Mouse (Mus musculus): Measurements from ENCODE around the gene Trp53i11.

The Trp53i11 gene

DNA sequence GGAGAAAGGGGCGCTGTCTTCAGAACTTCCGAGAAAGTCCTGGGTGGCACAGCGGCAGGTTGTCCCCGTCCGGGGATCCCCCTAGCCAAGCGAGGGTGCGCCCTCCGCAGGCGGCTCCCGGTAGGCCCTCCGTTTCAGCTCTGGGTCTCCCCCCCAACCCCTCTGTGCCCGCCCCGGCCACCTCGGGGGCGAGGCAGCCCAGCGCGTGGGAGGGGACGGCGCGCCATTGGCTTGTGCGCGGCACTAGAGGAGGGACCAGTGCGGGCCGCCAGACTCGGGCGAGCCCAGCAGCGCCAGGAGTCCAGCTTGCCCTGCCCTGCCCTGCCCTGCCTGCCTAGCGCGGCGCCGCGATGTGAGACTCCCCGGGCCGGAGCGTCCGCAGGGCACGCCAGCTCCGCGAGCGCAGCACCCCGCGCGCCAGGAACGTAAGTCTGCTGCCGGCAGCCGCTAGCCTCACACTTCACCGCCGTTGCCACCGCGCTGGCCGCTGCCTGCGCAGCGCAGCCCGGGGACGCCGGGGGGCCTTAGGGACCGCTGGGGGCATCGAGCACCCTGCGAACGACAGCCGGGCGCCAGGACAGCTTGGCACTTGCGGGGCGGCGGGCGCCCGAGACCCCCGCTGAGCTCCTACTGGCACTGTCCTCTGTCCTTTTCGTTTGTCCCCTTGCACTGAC lies at the start of gene Trp53i11:
Gene Trp53i11, plus strand, starts transcription at position 226 of the 674 bp plus-strand sequence.
- in situ Hi-C loops (cut with MboI, MseI), result no loop called here

DNA sequence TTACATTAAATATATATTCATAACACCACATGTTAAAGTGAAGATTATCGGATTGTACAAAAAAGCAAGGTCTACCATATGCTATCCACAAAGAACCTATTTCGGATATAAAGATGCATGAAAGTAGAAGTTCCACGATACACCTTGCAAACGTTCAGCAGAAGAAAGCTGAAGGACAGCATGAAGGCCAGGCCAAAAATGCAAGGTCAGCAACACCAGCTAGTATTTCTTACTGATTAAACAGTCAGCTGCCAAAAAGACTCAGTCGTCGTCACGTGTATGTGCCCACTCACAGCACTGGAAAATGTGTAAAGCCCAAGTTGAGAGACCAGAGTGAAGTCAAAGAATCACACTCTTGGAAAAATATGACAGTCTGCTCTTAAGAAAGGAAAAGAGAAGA lies 47.9 kb upstream of the Trp53i11 start:
- in situ Hi-C loops (cut with MboI, MseI), result no loop called here

DNA sequence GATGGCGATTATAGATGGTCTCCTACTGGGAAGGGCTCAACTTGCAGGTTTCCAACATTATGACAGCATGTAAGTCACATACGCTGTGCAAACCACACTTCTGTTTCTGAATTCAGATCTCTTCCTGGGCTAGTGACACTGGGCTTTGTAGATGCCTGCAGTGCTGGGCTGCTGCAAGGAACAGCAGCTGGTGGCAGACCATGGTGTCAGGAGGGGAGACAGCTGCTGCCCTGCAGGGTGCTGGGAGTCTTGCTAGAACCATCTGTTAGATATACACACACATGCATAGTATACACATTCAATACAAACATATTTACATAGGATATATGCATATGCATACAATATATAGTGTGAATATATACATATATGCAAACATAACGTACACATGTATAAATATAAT lies 46.0 kb upstream of the Trp53i11 start:
- in situ Hi-C loops (cut with MboI, MseI), result no loop called here

DNA sequence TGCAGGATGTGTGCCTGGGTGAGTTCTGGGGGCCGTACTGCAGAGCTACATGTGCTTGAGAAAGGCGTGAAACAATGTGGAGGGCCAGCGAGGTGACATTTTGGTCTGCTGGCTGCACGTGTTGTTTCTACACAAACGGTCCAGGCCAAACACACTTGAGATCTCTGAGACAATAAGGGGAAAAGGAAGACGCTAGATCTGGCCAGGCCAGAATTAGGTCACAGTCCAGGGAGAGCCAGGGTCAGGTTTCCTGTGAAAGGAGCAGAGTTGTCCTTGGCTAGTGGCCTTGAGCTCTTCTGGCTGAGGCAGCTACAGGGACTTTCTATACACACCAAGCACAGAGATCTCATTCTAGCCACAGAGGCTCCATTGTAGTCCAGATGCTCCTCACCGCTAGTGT lies 44.7 kb upstream of the Trp53i11 start:
- in situ Hi-C loops (cut with MboI, MseI), result no loop called here

DNA sequence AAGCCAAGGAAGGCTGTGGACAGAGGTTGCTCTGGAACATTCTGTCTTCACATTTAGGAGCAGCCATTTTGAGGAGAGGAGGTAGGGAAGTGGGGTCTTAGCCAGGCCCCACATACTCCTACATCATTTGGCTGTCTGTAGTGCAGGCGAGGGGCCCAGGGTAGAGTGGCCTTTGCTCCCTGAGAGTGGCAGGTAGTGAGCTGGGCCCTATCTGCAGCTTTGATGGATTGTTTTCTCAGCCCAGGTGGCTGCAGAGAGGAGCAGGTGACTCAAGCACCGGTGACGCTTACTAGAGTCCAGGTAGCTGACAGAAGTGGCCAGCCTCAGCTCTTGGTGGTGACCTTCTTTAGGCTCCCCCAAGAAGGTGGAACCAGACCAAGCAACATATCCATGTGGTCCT lies 43.2 kb upstream of the Trp53i11 start:
- in situ Hi-C loops (cut with MboI, MseI), result no loop called here

DNA sequence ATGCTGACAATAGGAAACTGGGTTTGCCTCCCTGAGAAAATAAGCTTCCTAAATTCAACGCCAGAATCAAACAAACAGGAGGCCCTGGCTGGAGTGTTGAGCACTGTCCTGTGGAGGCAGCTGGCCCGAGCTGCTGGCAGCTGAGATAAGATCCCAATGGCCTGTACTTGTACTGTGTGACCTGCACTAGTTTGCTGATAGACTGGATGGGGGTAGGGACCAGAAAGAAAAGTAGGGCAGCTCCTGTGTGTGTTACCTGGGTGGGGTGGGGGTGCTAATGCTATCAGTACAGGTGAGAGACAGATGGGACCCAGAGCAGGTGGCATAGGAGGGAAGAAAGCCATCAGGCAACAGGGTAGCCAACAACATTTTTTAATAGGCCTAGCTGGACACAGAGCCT lies 37.3 kb upstream of the Trp53i11 start:
- in situ Hi-C loops (cut with MboI, MseI), result no loop called here

DNA sequence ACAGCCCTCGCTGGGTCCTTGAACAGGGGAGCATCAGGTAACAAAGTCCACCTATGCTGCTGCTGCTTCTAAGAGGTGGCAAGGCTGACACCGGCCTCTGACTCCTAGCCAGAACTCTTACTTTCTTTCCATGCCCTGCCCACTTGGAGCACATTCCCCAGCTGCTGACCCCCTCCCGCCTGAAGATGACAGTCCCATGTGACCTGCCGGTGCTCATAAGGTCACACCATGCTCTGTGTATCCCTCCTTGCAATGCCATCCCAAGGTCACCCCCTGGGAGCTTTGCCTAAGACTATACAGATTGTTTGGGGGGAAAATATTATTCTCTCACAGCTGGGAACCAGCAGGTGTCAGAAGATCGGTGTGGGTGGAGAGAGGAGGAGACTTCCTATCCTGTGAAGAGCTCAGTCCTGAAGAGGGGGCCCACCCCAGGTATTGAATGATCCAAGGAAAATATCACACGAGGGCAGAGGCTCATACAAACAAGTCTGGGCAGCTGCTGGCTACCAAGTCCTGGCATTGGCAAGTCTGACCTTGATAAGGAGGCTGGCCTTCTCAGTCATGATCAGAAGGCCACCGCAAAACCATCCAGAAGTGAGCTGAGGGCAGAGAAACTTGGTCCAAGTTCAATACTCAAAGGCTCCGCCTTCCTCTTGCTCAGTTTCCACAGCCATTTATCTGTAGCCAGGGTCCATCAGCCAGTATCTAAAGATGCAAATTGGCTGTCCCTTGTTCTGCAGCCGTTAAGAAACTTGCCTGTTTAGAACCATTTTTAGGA lies 36.5 kb upstream of the Trp53i11 start:
- in situ Hi-C loops (cut with MboI, MseI), result no loop called here

DNA sequence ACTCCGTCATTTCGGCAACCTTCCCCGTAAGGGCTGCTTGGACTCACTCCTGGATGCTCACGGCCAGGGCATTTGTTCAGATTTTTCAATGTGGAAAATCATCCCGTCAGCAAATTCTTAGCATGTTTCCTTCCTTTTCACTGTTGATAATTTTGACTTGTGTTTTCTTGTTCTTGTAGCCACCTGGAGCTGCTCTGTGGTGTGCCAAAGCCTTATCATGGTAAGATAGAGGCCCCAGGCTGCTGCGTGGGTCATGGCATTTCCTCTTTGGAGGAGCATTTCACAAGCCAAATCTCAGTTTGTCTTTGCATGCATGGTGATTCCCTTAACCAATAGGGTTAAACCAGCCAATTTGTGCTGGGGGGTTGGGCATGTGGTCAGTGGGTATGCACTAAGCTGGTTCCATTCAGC lies 35.2 kb upstream of the Trp53i11 start:
- in situ Hi-C loops (cut with MboI, MseI), result no loop called here

DNA sequence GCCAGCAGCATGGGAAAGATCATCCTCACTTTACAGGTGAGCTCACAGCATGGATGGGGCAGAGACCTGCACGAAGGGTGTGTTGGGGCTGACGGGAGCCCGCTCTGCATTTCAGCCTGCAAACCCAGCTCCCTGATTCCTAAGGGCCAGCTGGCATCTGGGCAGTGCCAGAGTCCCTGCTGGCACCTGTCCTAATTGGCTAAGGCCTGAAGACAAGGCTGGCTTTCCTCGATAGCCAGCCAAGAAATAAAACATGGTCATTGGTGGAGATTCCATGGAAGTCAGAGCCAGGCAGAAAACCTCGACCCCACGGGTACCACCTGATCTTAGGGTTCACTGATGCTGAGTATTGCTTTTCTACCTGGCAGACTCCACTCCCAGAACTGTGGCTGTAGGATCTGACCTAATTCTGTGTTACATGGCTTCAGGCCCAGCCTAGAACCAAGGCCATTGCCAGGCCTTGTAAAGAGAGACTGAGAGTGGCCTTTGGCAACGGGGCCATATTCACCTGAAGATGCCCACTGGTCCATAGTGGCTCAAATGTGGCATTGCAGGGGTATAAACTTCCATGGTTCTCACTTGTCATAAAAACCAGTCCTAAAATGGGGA lies 34.4 kb upstream of the Trp53i11 start:
- in situ Hi-C loops (cut with MboI, MseI), result no loop called here

DNA sequence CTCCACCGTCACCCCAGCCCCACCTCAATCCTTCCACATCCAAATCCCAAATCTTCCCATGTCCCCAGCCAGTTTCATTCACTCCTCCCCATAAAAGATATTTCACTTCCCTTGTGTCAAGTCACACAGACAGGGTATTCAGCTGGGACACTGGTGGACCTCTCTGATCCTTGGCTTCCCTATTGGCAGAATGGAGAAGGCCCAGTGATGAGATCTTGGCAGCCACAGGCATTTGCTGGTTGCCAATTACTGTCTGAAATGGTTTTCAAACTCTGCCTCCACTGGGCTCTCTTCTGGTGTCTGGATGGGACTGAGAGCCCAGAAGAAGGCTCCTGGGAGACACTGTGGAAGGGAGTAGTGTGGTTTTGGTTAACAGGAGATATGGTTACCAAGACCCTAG lies 33.5 kb upstream of the Trp53i11 start:
- in situ Hi-C loops (cut with MboI, MseI), result no loop called here

DNA sequence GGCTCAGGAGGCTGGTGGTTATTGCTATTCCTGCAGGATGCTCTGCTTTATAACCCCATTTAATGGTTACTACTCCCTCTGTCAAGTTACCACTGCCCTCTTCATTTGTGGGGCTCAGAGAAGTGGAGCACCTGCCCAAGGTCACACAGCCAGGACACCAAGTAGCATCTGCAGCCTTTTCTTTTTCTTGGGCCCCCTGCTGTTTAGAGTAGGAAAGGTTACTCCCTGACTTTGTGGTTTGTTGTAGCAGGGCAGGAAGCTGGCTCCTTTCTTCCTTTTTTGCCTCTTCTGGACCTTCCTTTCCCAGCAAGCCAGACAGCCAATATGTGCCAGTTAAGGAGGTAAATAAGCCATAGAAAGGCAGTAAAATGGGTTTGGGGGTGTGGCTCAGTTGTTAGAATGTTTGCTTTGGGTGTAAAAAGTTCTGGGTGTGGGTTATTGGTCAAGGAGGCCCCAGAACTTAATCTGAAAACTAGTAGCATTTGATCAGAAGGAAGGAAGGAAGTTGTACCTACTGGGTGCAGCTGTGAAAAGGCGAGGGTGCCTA lies 32.8 kb upstream of the Trp53i11 start:
- in situ Hi-C loops (cut with MboI, MseI), result no loop called here

DNA sequence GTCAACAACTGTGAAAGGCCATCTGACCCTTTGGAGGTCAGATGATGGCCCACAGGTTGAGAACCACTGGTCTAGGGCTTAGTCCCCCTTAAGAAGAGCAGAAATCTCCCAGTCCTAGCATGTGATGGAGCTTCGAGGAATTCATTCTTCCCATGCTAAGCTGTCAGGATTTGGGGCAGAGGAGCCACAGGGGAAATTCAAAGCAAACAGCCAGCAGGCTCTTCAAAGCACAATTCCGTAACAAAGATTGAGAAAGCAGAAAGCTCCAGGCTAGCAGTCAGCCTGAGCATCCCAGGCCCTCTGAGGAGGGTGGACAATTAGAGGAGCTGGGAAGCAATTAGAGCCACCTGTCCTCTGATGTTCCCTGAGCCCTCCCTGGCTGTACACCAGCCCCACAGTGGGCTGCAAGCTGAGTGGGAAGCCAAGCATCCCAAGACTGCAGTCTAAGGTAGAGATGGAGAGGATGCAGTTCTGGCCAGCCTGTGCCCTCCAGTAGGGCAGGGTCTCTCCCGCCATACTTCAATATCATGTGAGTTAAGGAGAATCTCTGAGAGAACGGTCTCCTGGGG lies 26.8 kb upstream of the Trp53i11 start:
- in situ Hi-C loops (cut with MboI, MseI), result no loop called here

DNA sequence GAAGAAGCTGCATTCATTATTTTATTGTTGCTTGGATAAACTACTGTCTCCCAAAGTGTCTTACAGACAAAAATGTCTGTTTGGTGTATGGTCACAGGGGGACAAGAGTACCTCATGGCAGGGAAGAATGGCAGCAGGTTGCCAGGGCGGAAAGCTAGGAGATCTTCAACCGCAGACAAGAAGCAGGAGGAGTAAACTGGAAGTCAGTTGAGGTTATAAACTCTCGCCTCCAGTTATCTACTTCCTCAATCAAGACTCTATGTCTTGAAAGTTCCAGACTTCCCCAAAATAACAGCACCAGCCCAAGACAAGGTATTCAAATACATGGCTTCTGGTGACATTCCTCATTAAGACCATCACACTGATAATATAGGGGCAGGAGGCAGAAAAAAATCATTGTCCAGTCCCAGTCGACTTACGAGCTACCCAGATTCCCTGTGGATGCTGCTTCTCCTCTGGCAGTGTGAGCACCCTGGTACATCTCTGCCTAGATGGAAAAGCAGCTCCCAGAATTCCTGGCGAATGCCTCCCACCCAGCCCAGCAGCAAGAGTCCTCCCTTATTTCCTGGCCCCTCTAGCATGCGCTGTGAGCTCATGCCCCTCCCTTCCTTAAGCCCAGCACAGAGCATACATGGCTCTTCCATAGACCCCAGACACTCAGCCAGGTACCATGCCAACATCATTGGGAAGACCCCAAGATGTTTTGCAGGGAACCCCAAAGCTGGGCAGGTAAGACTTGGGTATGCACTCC lies 25.3 kb upstream of the Trp53i11 start:
- in situ Hi-C loops (cut with MboI, MseI), result no loop called here

DNA sequence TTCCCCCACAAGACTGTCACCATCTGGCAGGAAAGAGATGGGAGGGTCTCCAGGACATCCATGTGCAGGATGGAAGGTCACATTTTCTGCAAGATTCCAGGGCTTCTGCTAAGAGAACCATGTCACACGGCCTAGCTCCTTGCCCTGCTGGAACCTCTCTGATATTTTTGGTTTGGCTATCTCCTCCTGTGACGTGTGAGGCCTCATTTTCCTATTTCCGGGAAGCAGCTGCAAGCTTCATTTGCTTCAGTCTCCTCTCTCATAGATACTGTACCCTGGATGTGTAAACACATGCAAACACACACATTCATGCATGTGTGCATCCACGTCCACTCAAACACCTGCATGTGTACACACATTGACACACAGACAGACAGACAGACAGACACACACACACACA lies 24.6 kb upstream of the Trp53i11 start:
- in situ Hi-C loops (cut with MboI, MseI), result no loop called here

DNA sequence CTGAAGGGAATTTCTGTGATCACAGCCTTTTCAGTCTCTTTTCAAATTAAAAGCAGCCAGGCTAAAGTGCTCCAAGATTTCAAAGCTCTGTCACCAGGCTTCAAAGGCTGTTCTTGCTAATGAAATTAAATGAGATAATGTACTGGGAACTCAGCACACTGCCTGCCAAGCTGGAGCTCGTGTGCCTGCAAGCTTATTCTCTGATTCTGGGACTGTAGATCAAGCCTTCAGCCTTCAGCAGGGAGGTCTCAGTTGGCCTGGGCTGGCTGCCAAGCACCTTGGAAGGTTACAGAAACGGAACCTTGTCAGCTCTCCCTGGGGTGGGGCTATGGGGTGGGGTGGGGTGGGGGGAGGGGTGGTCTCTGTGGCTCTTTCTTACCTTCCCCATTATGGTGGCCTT lies 24.0 kb upstream of the Trp53i11 start:
- in situ Hi-C loops (cut with MboI, MseI), result no loop called here

DNA sequence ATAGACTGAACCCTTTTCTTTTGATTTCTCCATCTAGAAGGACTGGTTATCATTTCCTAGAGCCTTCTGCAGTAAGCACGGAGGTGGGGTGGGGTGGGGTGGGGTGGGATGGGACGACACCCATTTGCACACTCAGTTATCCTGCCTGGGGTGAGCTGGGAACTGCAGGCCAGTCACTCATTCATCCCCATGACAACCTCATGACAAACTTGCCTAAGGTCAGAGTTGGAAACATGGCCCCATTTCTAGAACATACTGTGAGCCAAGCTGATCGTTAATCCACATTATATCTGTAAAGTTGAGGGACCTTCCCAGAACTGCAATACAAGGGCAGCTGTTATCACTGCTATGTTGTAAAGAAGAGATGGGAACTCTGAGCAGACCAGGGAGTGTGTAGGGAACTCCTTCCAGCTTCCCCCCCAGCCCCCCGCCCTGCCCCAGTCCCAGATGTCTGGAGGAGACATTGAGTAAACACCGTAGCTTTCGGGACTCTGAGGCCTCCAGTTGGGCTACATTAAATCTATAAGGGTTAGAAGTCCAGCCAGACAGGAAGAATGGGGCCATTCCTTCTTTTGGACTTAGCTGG lies 23.5 kb upstream of the Trp53i11 start:
- in situ Hi-C loops (cut with MboI, MseI), result no loop called here

DNA sequence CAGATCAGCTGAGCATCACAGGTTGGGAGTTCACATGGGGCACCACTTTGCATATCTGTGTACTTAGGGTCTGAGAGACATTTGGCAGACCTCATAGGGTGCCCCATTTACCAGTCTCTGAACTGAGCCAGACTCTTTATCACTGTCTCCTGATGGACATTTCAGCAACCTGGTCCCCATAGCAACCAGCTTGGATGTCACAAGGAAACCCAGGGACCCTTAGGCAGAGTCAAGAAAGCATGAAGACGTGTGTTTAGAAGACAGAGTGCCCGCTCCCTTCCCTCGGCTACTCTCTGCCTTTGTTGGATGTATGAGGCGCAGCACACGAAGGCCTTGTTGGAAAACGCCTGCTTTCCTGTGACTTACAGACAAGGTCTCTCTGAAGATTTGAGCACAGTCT lies 21.1 kb upstream of the Trp53i11 start:
- in situ Hi-C loops (cut with MboI, MseI), result no loop called here

DNA sequence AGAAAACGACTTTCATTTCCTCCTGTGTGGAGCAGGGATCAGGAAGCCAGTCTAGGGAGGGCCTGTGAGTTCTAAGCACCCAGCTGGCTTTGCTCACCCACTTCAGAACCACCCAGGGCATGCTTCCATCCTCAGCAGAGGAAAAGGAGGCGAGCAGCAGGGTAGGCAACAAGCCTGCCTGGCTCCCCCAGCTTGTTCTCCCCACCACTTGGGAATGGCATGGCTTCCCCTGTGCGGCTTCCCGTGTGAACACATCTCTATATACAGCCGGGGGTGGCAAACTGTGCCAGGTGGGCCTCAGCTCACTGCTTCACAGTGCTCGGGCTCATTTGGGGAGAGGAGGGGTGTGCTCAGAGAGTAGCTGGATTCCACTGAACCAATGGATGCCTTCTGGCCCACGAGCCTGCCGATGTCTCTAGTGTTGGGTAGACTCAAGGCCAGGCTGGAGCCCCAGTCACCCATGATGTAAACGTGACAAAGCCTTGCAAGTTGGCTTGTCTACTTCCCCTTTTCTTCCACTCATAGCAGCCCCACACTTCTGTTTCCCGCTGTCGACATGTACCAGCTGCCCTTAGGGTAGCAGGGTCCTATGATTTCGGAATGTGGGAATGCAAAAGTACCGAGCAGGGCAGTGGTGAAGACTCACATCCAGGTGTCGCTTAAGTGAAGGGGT lies 20.5 kb upstream of the Trp53i11 start:
- in situ Hi-C loops (cut with MboI, MseI), result no loop called here

DNA sequence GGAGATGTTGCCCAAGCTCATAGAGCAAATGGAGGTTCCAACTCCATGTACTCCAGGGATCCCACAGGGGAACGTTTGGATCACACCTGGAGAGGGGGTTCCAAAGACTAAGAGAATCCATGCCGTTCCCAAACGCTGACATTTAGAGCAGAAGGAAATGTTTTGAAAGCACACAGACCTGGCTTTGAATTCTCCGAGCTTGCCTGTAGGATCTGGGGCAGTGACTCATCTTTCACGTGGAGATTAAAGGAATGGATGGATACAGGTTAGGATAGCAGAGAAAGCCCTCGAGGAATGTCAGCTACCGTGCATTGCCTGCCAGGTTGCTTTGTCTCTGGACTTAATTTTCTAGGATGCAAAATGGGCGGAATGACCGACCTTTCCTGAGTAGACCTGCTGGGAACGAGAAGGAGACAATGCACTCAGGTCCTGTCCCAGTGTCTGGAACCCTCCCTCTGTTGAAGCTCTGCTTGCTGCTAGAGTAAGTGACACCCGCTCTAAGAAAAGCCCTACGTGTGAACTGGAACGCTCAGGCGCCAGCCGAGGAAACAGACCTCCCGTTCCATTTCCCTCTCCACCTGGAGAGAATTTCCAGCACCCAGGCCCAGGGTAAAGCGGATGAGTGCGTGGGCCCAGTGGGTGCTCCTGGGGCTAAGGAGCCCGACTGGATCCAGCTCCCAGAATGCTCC lies 17.0 kb upstream of the Trp53i11 start:
- in situ Hi-C loops (cut with MboI, MseI), result loop anchor here (10.0 kb wide), 1 partner anchor 1105 kb away; no protein-coding TSS in a partner anchor

DNA sequence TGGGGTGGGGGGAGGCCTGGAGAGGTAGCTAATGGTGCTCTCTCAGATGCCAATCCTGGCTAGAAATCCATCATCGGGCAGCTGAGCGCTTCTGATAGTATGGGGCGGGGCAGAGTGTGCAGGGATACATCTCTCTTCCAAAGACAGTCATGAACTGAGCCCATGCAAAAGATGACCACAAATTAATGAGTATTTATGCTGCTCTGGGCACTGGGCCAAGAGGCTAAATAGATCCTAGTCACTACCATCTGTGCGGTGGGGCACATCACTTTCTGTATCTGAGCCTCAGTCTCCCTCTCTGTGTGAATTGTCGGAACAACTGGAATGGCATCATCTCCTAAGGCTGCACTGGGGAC lies 16.5 kb upstream of the Trp53i11 start:
- in situ Hi-C loops (cut with MboI, MseI), result loop anchor here (10.0 kb wide), 1 partner anchor 1104 kb away; no protein-coding TSS in a partner anchor

Data from T-helper 1 cell (primary cell).